Mouse (Mus musculus): ENCODE measurements around the gene Gm21970.

Gene Gm21970

GRCm38 (mm10) chr16:91443211-91443611 lies 51.7 kb downstream of the Gm21970 start:
- peak; percentile 63 for DNase-seq

DNA sequence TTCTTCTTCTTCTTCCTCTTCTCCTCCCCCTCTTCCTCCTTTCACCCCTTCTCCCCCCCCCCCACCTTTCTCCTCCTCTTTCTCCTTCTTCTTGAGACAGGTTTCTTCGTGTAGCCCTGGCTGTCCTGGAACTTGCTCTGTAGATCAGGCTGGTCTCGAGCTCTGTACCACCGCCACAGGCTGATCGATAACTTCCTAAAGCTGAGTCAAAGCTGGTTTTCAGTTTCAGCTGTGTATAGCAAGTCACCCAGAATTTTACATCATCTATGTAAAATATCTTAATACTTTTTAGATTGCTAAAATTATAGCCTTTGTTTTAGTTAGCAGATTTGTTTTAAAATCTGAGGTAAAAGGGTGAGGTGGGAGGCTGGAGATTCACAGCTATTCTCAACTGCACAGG lies 53.3 kb downstream of the Gm21970 start:
- no peak for DNase-seq

GRCm38 (mm10) chr16:91445566-91445965 lies 54.0 kb downstream of the Gm21970 start:
- DNase-seq, result peak; percentile 75

GRCm38 (mm10) chr16:91446778-91447511 lies 55.4 kb downstream of the Gm21970 start:
- DNase-seq, result no peak

DNA sequence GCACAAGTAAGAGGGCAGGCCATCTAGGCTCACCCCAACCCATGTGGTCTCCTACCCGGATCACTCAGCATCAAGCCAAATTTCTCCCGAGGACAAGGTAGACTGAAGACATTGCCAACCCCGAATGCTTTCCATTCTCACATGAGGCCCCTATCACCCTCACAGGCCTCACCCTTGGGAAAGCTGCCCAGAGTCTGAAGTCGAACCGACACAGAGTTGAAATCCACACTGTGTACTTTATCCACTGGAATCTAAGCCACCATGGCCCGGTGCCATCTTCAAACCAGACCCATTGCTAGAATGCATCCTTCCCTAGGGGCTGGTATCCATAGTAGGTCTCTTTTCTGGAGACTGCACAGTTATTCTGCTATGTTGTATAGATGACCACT lies 56.0 kb downstream of the Gm21970 start:
- DNase-seq, result no peak

GRCm38 (mm10) chr16:91448088-91448487 lies 56.6 kb downstream of the Gm21970 start:
- peak; percentile 48 for DNase-seq

DNA sequence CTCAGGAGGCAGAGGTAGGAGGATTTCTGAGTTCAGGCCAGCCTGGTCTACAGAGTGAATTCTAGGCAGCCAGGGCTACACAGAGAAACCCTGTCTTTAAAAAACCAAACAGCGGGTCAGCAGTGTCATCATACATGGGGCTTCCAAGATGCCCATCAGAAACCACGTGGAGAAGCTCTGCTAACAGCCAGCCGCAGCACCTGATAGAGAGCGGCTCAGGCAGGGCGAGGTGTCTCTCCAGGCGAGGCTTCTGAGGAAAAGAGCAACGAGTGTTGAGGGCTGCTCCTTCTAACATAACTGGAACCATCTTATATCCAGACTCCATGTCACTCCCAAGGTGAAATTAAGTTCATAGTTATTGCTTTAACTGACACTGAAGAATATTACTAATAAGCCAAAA lies 57.4 kb downstream of the Gm21970 start:
- no peak for DNase-seq

DNA sequence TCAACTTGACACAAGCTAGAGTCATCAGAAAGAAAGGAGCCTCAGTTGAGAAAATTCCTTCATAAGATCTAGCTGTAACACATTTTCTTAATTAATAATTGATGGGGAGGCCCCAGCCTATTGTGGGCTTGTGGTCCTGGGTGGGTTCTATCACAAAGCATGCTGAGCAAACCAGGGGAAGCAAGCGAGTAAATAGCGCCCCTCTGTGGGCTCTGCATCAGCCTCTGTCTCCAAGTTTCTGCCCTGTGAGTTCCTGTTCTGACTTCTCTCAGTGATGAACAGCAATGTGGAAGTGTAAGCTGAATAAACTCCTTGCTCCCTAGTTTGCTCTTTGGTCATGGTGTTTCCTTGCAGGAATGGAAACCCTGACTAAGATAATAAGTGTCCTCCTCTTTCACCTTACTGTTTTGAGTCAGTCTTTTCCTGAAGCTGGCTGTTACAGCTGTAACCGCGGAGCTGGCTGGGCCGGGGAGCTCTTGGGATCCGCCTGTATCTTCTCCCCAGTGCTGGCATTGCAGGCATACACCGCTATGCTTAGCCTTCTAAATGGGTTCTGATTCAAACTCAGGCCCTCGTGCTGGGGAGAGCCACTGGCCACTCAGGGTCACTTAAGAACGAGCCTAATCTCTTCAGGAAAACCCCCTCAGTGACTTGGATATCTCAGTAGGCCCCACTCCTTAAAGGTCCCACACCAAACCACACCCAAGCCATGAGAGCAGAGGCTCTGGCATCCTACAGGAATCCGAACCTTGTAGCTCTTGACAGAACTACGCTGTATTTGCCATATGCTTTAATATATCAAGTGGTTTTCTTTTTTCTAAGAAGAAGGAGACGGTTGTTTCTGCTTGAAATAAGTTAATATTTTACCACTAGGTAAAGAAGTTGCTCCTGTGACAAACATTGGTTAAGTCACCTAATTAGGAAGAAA lies 58.9 kb downstream of the Gm21970 start:
- DNase-seq, result peak; percentile 52

DNA sequence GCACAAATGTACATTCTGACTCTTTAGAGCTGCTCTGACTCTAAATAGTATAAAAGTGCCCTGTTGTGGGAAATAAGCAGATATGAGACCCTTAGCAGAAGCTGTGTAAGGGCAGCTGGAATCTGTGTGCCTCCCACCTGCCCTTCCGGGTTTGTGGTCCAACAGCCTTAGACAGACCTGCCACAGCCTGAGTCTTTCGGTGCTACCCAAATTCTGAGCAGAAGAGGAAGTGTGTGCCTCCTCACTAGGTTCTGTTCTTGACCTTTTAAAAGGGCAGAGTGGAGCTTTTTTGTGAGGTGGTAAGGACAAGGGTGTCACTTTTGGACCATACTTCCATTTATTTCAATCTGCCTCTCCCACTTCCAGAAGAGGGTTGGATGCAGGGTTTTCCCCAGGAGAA lies 60.4 kb downstream of the Gm21970 start:
- DNase-seq, result peak; percentile 62

DNA sequence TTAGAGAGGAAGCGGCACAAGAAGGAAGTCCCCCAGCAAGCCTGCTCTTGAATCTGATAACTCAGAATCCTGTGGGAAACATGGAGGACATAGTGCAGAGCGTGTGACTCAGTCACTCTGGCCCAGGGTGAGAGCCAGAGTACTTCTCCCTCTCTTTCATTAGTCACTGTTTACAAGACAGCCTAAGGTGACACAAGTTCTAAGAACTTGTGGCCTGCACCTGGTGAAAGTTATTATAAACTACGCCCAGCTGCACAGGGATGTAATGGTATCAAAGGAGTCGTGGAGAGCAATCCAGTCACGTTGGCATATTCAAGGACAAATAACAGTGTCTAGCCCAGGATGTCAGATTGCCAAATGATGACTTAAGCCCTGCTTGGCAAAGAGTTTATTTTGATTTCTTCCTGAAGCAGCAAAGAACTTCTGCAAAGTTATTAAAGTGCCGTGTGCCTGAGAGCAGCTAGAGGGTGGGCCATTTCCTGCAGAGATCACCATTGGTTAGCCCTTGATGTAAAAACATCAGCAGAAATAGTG lies 60.9 kb downstream of the Gm21970 start:
- no peak for DNase-seq

- no peak for DNase-seq
These were observed 64.3 kb downstream of the Gm21970 start for GRCm38 (mm10) chr16:91455868-91456267.

- DNase-seq, result peak; percentile 86
These were observed 66.8 kb downstream of the Gm21970 start for GRCm38 (mm10) chr16:91458301-91458746.

GRCm38 (mm10) chr16:91458976-91459375 lies 67.5 kb downstream of the Gm21970 start:
- DNase-seq, result peak; percentile 48

DNA sequence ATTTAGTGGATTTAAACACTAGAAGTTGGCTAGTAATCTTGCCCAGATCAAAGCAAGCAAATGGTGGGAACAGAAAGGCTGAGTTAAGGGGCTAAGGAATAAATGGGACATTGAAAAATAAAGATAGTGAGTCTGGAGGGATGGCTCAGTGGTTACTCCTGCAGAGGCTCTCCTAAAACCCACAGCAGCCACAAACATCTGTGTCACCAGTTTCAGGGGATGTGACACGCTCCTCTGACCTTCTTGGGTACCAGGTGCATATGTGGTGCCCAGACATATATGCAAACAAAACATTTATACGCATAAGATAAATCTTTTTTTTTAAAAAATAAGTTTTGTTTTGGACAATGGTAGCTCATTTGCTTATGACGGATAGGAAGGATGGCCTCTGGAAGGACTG lies 67.9 kb downstream of the Gm21970 start:
- peak; percentile 51 for DNase-seq

GRCm38 (mm10) chr16:91459841-91460370 lies 68.4 kb downstream of the Gm21970 start:
- peak; percentile 72 for DNase-seq

- peak; percentile 54 for DNase-seq
These were observed 69.6 kb downstream of the Gm21970 start for GRCm38 (mm10) chr16:91461066-91461638.

GRCm38 (mm10) chr16:91461773-91462181 lies 70.3 kb downstream of the Gm21970 start:
- DNase-seq, result no peak

- no peak for DNase-seq
These were observed 71.1 kb downstream of the Gm21970 start for GRCm38 (mm10) chr16:91462644-91463043.

- DNase-seq, result no peak
These were observed 71.9 kb downstream of the Gm21970 start for GRCm38 (mm10) chr16:91463400-91463799.

- no peak for DNase-seq
These were observed 72.4 kb downstream of the Gm21970 start for GRCm38 (mm10) chr16:91463836-91464400.

DNA sequence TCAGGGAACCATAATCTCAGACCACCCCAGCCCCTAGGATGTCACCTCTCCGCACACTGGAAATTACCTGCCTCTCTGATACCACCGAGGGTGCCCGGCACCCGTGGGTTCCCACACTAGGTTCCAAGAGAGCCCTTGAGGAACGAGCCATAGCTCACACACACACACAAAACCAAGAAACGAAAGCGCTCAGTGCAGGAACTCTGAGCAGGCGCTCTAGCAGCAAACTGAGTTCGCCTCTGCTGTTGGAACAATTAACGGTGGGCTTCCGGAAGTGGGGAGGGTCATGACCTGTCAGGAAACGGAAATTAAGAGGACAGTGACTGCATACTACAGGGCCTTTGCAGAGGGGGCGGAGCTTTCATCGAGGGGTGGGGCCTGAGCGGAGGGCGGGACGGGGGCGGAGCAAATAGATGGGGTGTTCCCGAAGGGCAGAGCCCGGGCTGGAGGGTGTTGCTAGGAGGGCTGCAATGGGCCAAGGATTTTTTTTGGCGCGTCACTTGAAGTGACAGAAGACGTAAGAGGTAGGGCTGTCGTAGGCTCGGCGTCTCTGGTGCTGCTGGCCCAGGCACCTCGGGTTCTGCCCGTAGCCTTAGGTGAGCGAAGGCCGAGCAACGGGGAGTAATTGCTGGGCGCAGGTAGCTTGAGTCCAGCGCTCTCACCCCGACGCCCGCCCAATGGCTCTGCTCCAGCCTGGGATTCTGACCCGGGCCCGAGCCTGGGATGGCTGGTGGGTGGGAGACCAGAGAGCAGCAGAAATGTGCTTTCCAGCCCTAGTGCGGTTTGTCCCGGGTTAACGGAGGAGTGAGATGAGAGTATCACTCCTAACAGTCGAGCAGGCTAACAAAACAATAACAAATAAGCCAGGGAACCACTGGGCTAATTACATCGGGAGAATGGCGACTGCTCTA lies 73.3 kb downstream of the Gm21970 start:
- peak; percentile 91 for DNase-seq

Data from thymus, postnatal 25 days (tissue).